Mouse (Mus musculus) embryonic facial prominence, embryonic 13.5 days (tissue): ENCODE measurements around the gene Rnf145. TPM values are rescaled to one million over a fixed set of nuclear protein-coding genes. Genes with fewer than 3 reads are reported as not detected.
A peak's percentile ranks its signal among the peaks of the same experiment; 100 is the strongest.

ENCODE experiments used
- ATAC-seq: fragments of 200-750 bp; cut with Nextera tagmentation; 2 replicates; pipeline ENCODE4 v1.8.0; 2017; ENCODE audit warnings: low read depth; ENCODE audit not compliant: insufficient number of reproducible peaks, insufficient read depth, low FRiP score, low TSS enrichment
- H3K27ac ChIP-seq: fragments of 300-500 bp; sonication (generic); 2 replicates; pipeline ENCODE4 v1.5.1; 2015; ENCODE audit warnings: moderate library complexity, mild to moderate bottlenecking, inconsistent platforms
- H3K27me3 ChIP-seq: fragments of 300-500 bp; sonication (generic); 2 replicates; pipeline ENCODE4 v1.6.1; 2015; ENCODE audit warnings: mild to moderate bottlenecking, inconsistent platforms
- H3K36me3 ChIP-seq: fragments of 300-500 bp; sonication (generic); 2 replicates; pipeline ENCODE4 v1.6.1; 2015; ENCODE audit warnings: mild to moderate bottlenecking, inconsistent platforms
- H3K4me1 ChIP-seq: fragments of 300-500 bp; sonication (generic); 2 replicates; pipeline ENCODE4 v1.6.1; 2015; ENCODE audit warnings: inconsistent platforms
- H3K4me2 ChIP-seq: fragments of 300-500 bp; sonication (generic); 2 replicates; pipeline ENCODE4 v1.6.1; 2015; ENCODE audit warnings: moderate library complexity, mild to moderate bottlenecking, inconsistent platforms
- H3K4me3 ChIP-seq: fragments of 300-500 bp; sonication (generic); 2 replicates; pipeline ENCODE4 v1.5.1; 2015; ENCODE audit warnings: mild to moderate bottlenecking, inconsistent platforms
- H3K9ac ChIP-seq: fragments of 300-500 bp; sonication (generic); 2 replicates; pipeline ENCODE4 v1.6.1; 2015; ENCODE audit warnings: mild to moderate bottlenecking, inconsistent platforms
- H3K9me3 ChIP-seq: fragments of 300-500 bp; sonication (generic); 2 replicates; pipeline ENCODE4 v1.6.1; 2016; ENCODE audit warnings: inconsistent platforms
- WGBS: fragments of 180-500 bp; shearing (Covaris S2); methylation state at CpG from one replicate; pipeline ENCODE4 v1.1.7; 2015; ENCODE audit warnings: mixed read lengths; 5-methylcytosine and 5-hydroxymethylcytosine counted together
- polyA plus RNA-seq: library from polyadenylated mRNA; unstranded; fragments of >200 nt; fragmentation: Nextera tagmentation; extraction: Ambion mirVana; gene quantifications from 2 replicates; pipeline ENCODE4 v1.2.1, GENCODE M21; 2015

The Rnf145 gene
- polyA plus RNA-seq, 1 experiment from 2014 or later = 73.6 TPM

DNA sequence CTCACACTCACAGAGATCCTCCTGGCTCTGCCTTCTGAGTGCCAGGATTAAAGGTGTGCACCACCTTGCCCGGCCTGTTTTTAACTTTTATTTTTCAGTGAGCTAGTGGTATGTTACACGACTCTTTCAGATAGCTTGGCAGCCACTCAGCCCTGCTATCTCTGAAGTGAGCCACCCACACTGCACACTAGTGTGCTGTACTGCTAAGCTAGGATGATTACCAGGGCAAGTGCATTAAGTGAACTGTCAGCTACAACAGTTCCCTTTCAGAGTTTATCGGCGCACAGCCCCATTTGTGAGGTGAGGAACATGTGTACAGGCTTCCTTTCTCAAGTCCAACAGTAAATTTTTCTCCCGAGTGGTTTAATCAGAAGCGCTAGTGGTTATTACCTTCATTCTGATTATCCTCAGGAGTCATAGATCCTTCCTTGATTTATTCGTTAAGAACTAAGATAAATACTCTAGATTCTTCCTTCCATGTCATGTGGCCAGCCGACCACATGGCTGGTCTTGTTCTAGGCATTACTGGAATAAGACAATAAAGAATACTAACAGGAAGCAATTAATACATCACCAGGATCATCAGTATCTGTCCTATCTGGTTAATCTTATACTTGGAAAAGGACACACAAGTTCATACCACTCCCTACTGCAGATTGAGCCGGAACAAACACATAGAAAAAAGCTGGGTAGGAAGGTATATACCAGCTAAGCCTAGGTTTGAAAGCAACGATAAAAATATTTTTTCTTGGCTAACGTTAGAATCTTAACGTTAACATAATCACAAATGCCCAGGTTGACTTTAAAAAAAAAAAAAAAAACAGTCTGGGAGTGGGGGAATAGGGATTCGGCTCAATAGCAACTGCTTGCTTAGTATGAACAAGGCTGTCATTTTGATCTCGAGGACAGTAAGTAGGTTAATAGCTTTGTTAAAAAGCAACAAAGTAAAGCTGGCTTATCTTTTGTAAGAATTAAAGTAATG lies 6.4 kb upstream of the Rnf145 start:
- no peaks in the 10 kb centered on the region for H3K4me1 ChIP-seq
- H3K27ac ChIP-seq = no peak overlapping the region
- H3K9ac ChIP-seq = no peak overlapping the region
- H3K9me3 ChIP-seq = no peaks in the 10 kb centered on the region
- H3K4me2 ChIP-seq = no peak overlapping the region
- no peaks in the 10 kb centered on the region for H3K27me3 ChIP-seq
- no peak overlapping the region for H3K4me3 ChIP-seq
- ATAC-seq = no peak
- H3K36me3 ChIP-seq = no peaks in the 10 kb centered on the region
- 80% methylated on average over 14 of the region's 14 CpGs for WGBS

DNA sequence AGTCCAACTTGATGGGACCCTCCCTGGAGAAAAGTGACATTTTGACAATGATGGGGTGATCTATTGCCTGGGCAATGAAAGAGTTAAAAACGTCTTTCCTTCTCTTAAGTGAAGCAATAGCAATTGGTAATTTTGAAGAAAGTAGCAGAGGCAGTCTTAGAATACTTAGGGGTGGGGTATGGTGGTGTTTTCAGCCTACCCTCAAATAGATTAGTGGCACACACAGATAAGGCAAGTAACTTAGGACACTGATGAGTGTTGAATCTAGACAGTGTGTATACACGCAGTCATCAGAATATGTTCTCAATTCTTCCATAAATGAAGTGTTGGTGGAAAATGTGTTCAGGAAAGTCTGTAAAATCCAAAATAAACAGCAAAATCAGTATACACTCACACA lies 5.7 kb upstream of the Rnf145 start:
- Histone ChIP-seq H3K9me3 (no peaks in the 10 kb centered on the region), H3K27ac (no peak overlapping the region), H3K4me3 (no peak overlapping the region), H3K4me2 (no peak overlapping the region), H3K4me1 (0 out of 2 replicates have a peak, but pooled peaks cover 3% of the 10 kb centered on the region), H3K9ac (no peak overlapping the region), H3K27me3 (no peaks in the 10 kb centered on the region), H3K36me3 (no peaks in the 10 kb centered on the region)
- 67% methylated on average over 2 of the region's 2 CpGs for whole genome bisulfite sequencing
- no peak for ATAC-seq

DNA sequence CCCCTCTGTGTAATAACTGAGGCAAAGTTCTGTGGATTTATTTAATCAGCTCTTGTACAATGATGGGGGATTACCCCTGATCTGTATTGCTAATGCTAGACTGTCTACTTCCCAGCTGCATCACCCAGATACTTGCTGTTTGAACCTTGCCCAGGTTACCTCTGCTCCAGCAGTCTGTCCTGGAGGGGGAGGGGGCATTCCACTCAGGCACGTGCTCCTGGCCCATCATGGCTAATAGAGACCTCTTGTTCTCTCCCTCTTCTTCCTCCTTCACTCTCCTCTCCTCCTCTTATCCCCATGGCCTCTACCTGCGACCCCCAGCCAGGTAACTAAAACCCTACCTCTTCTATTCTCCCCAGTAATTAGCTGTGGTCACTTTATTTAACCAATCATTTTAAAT lies 4.1 kb upstream of the Rnf145 start:
- no peak for ATAC-seq
- Histone ChIP-seq H3K36me3 (no peaks in the 10 kb centered on the region), H3K4me2 (no peak overlapping the region), H3K4me1 (0 out of 2 replicates have a peak, but pooled peaks cover 5% of the 10 kb centered on the region), H3K9me3 (no peaks in the 10 kb centered on the region), H3K27ac (no peak overlapping the region), H3K4me3 (no peak overlapping the region), H3K27me3 (no peaks in the 10 kb centered on the region), H3K9ac (no peak overlapping the region)
- WGBS = 38% methylated on average over 2 of the region's 2 CpGs

DNA sequence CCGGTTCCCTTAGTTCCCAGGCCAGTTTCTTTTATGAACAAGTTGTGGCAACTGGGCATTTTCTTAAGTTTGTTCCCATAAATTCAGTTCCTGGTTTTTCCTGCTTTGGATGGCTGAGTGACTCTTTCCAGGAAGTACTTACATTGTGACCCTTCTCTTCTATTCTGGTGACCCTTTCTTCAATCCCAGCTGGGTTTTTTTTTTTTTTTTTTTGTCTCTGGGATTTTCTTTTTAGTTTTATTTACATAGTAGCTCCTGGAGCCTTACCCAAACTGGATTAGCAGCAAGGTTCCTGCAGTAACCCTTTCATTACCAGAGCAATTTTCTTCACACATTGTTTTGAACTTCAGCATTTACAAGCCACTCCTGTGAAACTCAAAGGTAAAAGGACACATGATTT lies 2.4 kb upstream of the Rnf145 start:
- no peak overlapping the region for H3K4me3 ChIP-seq
- 21% methylated on average over 1 of the region's 1 CpGs for WGBS

DNA sequence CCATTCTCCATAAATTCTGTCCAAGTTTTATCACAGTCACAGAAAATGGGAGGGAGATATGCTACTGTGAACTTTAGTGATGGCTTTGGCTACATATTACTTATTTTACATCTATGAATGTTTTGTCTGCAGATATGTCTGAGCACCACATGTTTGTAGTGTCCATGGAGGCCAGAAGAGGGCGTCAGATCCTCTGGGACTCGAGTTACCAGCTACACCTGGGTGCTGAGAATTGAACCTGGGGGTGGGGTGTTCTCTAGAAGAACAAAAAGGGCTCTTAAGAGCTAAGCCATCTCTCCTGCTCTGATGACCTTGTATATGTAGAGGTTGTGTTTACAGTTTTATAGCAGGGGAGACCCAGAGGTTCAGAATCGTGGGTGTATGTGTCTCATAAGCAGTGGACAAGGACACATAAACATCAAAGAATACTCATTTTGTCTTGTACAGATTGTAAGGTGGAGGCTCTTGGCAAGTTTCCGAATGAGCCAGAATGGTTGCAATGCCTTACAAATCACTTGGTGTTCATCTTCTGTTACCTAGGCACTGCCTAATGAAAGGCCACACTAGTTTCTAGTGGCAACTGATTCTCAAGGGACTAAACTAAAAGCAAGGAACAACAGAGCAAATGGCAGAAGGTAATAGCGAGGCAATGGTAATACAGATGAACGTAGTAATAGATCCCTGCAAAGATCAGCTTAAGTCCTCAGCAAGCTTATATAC lies 1.0 kb upstream of the Rnf145 start:
- Histone ChIP-seq H3K9me3 (no peaks in the 10 kb centered on the region), H3K4me2 (peak overlapping the region; percentile 86), H3K9ac (no peak overlapping the region), H3K27ac (no peak overlapping the region), H3K27me3 (no peaks in the 10 kb centered on the region), H3K4me3 (peak overlapping the region; percentile 98), H3K36me3 (no peaks in the 10 kb centered on the region), H3K4me1 (peaks cover 14% of the 10 kb centered on the region)
- WGBS = 42% methylated on average over 6 of the region's 6 CpGs
- ATAC-seq = no peak

More for the DNA sequence above, 2.4 kb upstream of the Rnf145 start:
- ATAC-seq = no peak
- H3K9ac ChIP-seq = no peak overlapping the region
- no peaks in the 10 kb centered on the region for H3K36me3 ChIP-seq
- H3K27ac ChIP-seq = no peak overlapping the region
- H3K4me2 ChIP-seq = no peak overlapping the region
- no peaks in the 10 kb centered on the region for H3K27me3 ChIP-seq
- H3K4me1 ChIP-seq = peaks cover 9% of the 10 kb centered on the region
- H3K9me3 ChIP-seq = no peaks in the 10 kb centered on the region

DNA sequence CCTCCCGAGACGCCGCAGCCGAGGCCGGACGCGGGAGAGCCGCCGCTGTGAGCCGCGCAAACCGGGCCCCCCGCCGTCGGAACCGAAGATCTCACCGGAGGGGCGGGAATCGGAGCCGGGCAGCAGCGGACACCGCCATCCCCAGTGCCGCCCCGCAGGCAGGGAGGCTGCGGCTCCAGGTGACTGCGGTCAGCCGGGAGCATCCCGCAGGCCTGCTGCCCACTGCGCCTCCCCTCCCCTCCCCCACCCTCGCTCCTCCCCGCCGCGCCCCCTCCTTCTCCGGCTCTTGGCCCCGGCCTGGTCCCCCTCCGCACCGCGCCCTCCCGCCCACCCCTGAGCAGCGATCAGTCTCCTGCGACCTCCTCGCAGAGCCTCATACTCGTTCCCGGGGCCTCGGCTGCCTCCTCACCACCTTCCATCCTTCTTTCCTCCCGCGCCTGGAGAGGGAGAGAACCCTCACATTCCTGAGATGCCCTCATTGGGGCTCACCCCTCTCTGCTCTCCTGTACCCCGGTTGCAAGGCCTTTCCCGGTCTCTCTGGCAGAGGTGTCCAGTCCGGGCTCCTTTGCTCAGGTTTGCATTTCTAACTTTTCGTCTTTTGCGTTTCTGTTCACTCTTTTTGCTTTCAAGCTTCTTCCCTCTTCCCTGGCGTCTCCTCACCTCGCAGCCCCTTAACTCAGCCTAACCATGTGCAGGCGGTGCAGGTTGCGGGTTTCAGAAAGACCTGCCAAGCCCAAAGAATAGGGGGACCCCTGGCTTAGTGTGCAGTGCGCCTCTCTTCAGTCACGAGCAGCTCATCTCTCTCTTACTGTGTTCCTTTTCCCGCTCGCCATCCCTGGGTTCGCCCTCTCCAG lies 559 bp downstream of the Rnf145 start:
- Histone ChIP-seq H3K4me3 (peak overlapping the region; percentile 98), H3K4me2 (peak overlapping the region; percentile 86)

DNA sequence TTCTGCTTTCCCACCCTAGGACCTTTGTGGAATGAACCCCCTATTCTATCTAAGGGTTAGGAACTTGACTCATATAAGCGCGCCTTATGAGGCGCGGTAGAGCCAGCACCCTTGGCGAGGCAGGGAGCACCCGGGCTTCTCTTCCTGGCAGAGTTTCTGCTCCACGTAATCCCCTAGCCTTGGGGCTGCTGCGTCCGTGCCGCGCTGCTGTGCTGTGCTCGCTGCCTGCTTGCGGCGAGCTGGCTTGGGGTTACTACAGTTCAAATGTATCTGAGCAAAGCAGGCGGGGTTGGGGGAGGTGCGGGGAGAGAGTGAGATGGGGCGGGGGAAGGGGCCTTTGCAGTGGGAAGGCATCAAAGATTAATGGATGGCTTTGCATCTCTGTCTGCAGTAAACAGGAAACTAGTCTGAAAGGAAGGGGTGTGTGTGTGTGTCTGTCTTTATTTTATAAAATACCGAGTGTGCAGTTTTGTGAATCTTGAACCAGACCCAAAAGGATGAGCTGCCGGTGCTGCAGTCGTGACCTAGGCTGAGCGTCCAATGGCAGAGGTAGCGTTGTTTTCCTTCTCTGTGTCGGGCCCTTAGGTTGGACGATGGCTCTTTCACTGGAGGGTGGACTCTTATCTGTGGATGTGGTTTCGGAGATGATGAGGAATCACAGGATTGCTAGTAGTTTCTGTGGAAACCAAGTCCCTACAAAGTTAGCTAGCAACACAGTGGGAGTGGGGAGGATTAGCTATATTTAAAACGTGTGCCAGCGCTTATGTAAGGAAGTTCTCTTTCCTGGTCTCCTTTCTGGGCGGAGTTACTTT lies 1.4 kb downstream of the Rnf145 start:
- Histone ChIP-seq H3K9me3 (no peaks in the 10 kb centered on the region), H3K36me3 (peaks cover 5% of the 10 kb centered on the region), H3K27me3 (no peaks in the 10 kb centered on the region), H3K4me1 (peaks cover 18% of the 10 kb centered on the region), H3K9ac (peak overlapping the region; percentile 94), H3K4me3 (peak overlapping the region; percentile 98), H3K4me2 (peak overlapping the region; percentile 86), H3K27ac (peak overlapping the region; percentile 92)
- under 1% methylated on average over 28 of the region's 28 CpGs for WGBS
- peak; percentile 73 for ATAC-seq

More for the DNA sequence above, 559 bp downstream of the Rnf145 start:
- peak; percentile 76 for ATAC-seq
- Histone ChIP-seq H3K36me3 (no peaks in the 10 kb centered on the region), H3K27me3 (no peaks in the 10 kb centered on the region), H3K9ac (peak overlapping the region; percentile 94), H3K9me3 (no peaks in the 10 kb centered on the region), H3K4me1 (peaks cover 18% of the 10 kb centered on the region), H3K27ac (peak overlapping the region; percentile 92)
- under 1% methylated on average over 40 of the region's 61 CpGs for WGBS

DNA sequence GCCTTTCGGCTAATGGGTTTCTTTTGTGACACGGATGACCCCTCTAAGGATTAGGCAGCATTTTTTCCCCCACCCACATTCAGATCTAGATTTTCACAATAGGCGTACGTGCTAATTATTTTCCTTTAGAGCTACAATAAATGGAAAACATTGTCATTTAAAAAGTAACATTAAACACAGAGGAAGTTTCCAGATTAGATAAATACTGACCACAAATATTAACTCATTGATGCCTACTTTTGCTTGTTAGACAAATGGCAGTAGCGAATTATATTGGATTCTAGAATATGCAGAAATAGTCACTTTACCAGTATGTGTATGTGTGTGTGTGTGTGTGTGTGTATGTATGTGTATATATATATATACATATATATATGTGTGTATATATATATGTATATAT lies 3.8 kb downstream of the Rnf145 start:
- Histone ChIP-seq H3K9ac (no peak overlapping the region), H3K4me1 (peaks cover 18% of the 10 kb centered on the region), H3K27me3 (no peaks in the 10 kb centered on the region), H3K4me2 (no peak overlapping the region), H3K4me3 (no peak overlapping the region), H3K36me3 (peaks cover 24% of the 10 kb centered on the region), H3K9me3 (no peaks in the 10 kb centered on the region), H3K27ac (no peak overlapping the region)
- 87% methylated on average over 5 of the region's 5 CpGs for WGBS
- no peak for ATAC-seq

DNA sequence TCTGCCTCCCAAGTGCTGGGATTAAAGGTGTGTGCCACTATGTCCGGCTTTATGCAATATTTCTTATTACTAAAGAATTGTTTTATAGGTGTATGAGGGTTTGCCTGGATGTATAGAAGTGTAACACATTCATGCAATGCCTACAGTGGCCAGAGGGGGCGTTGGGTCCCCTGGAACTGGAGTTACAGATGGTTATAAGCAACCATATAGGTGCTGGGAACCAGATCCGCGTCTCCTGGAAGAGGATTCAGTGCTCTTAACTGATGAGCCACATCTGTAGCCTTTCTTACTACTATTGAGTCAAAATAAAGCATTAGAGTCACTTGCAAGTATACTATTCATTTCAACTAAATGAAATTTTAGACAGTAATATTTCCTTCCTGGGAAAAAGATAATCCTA lies 7.0 kb downstream of the Rnf145 start:
- no peak for ATAC-seq
- Histone ChIP-seq H3K27me3 (no peaks in the 10 kb centered on the region), H3K36me3 (peaks cover 49% of the 10 kb centered on the region), H3K9me3 (no peaks in the 10 kb centered on the region), H3K4me1 (peaks cover 13% of the 10 kb centered on the region), H3K4me2 (no peak overlapping the region), H3K4me3 (no peak overlapping the region), H3K27ac (no peak overlapping the region), H3K9ac (no peak overlapping the region)
- WGBS = 77% methylated on average over 4 of the region's 4 CpGs

DNA sequence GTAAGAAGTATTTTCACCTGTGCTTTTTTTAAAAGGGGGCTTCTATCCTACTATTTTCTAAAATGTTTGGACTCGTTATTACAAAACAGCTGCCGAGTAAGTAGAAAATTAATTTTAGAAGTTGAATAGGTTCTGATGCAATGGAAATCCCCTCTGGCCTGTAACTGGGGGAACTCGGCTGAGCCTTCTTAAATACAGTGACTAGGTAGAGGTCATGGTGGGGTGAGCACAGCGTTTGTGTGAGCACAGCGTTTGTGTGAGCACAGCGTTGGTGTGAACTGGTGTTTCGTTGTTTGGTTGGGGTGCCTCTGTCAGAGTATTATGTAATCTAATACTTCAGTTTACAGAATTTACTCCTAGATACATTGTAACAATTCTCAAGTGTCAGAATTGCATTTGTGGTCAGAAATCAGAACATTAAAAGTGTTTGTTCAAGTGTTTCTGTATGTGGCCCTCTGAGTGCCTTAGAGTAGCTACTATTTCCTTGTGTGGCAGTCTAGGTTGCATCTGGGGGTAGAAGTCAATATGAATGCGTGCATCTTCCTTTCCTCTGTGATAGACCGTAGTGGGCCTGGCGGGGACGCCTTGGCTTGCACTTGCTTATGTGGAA lies 8.0 kb downstream of the Rnf145 start:
- H3K9ac ChIP-seq = no peak overlapping the region
- no peaks in the 10 kb centered on the region for H3K27me3 ChIP-seq
- H3K9me3 ChIP-seq = no peaks in the 10 kb centered on the region
- peaks cover 5% of the 10 kb centered on the region for H3K4me1 ChIP-seq
- peaks cover 57% of the 10 kb centered on the region for H3K36me3 ChIP-seq
- no peak for ATAC-seq
- WGBS = 90% methylated on average over 11 of the region's 11 CpGs
- H3K4me3 ChIP-seq = no peak overlapping the region
- no peak overlapping the region for H3K4me2 ChIP-seq
- no peak overlapping the region for H3K27ac ChIP-seq
